8 mouse cellular contexts compared by ENCODE assay signal in the genomic region with DNA sequence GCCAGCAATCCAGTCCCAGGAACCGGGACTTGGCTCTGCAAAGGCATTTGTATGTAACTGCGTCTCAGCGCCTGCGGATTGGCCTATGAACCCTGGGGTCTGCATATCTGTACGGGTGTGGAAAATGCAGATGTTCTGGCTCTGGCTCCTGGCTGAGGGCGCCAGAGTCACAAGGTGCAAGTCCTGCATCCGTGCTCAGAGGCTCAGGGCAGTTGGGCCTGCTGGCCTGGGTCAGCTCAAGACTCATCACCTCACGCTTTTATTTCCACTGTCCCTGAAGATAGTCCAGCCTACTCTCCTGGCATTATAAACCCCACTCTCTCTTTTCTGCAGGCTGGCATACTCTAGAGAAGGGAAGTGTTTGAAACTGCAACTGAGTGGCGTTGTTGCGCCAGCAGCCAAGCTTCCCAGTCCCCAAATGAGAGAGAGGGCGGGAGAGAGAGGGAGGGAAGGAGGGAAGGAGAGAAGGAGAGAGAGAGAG. TPM values are rescaled to one million over a fixed set of nuclear protein-coding genes. Genes with fewer than 3 reads are reported as not detected.
A peak's percentile ranks its signal among the peaks of the same experiment; 100 is the strongest.
DNase-seq lines count a peak whose midpoint lies in the region; ATAC-seq lines count a peak whose summit lies in the region.

No protein-coding gene starts in this region.

- H3K4me2 ChIP-seq in heart, embryonic 16.5 days (ENCODE audit: low read depth, low read length): peak overlapping the region; percentile 95

- ATAC-seq in heart, embryonic 16.5 days (replicated peaks; ENCODE audit: extremely low read depth, insufficient read depth, low FRiP score): 0 out of 2 replicates have a peak, but pooled peaks have one; percentile 20

- no peak overlapping the region for H3K9ac ChIP-seq in heart, embryonic 16.5 days (ENCODE audit: low read length)

- peak overlapping the region; percentile 80 for H3K4me3 ChIP-seq in heart, embryonic 16.5 days (ENCODE audit: low read length)

- peaks cover 48% of the 10 kb centered on the region for H3K27me3 ChIP-seq in heart, embryonic 16.5 days (ENCODE audit: control insufficient read depth, insufficient read depth, low read length)

- peaks cover 24% of the 10 kb centered on the region for H3K4me1 ChIP-seq in heart, embryonic 16.5 days (ENCODE audit: control insufficient read depth, insufficient read depth, low read length)

- H3K27ac ChIP-seq in heart, embryonic 16.5 days (ENCODE audit: low read length): no peak overlapping the region

- H3K9me3 ChIP-seq in heart, embryonic 16.5 days (replicated peaks; ENCODE audit: control insufficient read depth, low read length): no peaks in the 10 kb centered on the region

- peak; percentile 3 for DNase-seq in ovary, postnatal 10 days (ENCODE audit: low spot score)
- DNase-seq in ovary, postnatal 14 days (ENCODE audit: low spot score): no peak
- DNase-seq in embryo, embryonic 11.5 days (ENCODE audit: low read depth, low spot score): peak; percentile 42
- DNase-seq in kidney, postnatal 36 days: peak; percentile 40 to 59
- DNase-seq in mesoderm, embryonic 11.5 days (ENCODE audit: low read depth, low spot score): peak; percentile 73
- no peak for DNase-seq in thymus, adult 18-20 months
- no peak for DNase-seq in spleen, adult 12 weeks (ENCODE audit: low spot score)

- no peaks in the 10 kb centered on the region for H3K36me3 ChIP-seq in heart, embryonic 16.5 days (ENCODE audit: control insufficient read depth, insufficient read depth)

- under 1% methylated on average over 11 of the region's 11 CpGs for WGBS in heart, embryonic 16.5 days

RNA-seq across cellular contexts. Expression of gene Npas3, which starts 3.3 kb away (rescaled TPM):
- polyA plus RNA-seq in heart, embryonic 16.5 days (2015; fragmentation: Nextera tagmentation; extraction: Ambion mirVana): 0.49 and 0.76 TPM in 2 replicates

Comparison
In these comparisons a context has a peak if more than half of its experiments do, and no peak if none do; other contexts are left out.
1. DNase-seq: peak in ovary, postnatal 10 days (single experiment), embryo, embryonic 11.5 days (single experiment), kidney, postnatal 36 days (2 of 2) and mesoderm, embryonic 11.5 days (single experiment); none in ovary, postnatal 14 days (single experiment), thymus, adult 18-20 months (0 of 2) and spleen, adult 12 weeks (single experiment).